Mouse (Mus musculus) limb, embryonic 10.5 days (tissue): Measurements from ENCODE around the gene Psmc4. TPM values are rescaled to one million over a fixed set of nuclear protein-coding genes. Genes with fewer than 3 reads are reported as not detected.
A peak's percentile ranks its signal among the peaks of the same experiment; 100 is the strongest.

Experiments
- DNase-seq: peaks from one replicate; pipeline ENCODE4 v3.0.0-alpha.2; 2017; ENCODE audit warnings: low spot score
- H3K27ac ChIP-seq: fragments of 300-500 bp; sonication (generic); 2 replicates; pipeline ENCODE4 v1.5.1; 2016; ENCODE audit warnings: mild to moderate bottlenecking
- H3K27me3 ChIP-seq: fragments of 300-500 bp; sonication (generic); 2 replicates; pipeline ENCODE4 v1.6.1; 2016; ENCODE audit warnings: low read depth, mild to moderate bottlenecking; ENCODE audit not compliant: poor library complexity, severe bottlenecking
- H3K36me3 ChIP-seq: fragments of 300-500 bp; sonication (generic); 2 replicates; pipeline ENCODE4 v1.6.1; 2016; ENCODE audit warnings: mild to moderate bottlenecking, moderate library complexity
- H3K4me1 ChIP-seq: fragments of 300-500 bp; sonication (generic); 2 replicates; pipeline ENCODE4 v1.6.1; 2016
- H3K4me3 ChIP-seq: fragments of 300-500 bp; sonication (generic); 2 replicates; pipeline ENCODE4 v1.5.1; 2016; ENCODE audit warnings: mild to moderate bottlenecking, moderate library complexity
- H3K9me3 ChIP-seq: fragments of 300-500 bp; sonication (generic); replicated peaks from 2 replicates; pipeline ENCODE4 v1.6.1; 2016; ENCODE audit warnings: mild to moderate bottlenecking
- WGBS: fragments of 180-500 bp; shearing (Covaris S2); methylation state at CpG from one replicate; pipeline ENCODE4 v1.1.7; 2016; 5-methylcytosine and 5-hydroxymethylcytosine counted together
- polyA plus RNA-seq: library from polyadenylated mRNA; unstranded; fragments of >200 nt; fragmentation: Nextera tagmentation; extraction: Ambion mirVana; gene quantifications from 2 replicates; pipeline ENCODE4 v1.2.1, GENCODE M21; 2016

Gene Psmc4
- polyA plus RNA-seq, 1 experiment from 2014 or later, result 438 TPM

DNA sequence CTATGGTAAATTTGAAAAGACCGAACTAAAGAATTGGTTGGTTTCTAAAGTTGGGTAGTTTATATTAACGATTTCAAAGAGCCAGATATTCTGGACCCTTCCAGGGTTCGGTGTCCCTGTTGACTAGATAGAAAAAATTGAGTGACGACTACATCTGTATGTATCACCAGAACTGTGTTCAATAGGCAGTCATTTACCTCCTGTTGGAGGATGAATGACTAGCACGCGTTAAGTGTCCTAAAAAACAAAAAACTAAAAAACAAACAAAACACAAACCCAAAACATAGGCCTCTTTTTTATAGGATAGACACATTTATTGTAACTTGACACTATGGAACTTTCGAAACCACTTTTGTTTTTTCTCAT, 35.5 kb downstream of the Psmc4 start:
- Histone ChIP-seq H3K27me3 (no peaks in the 10 kb centered on the region), H3K4me1 (peaks cover 11% of the 10 kb centered on the region), H3K4me3 (peak overlapping the region; percentile 82), H3K36me3 (peaks cover 26% of the 10 kb centered on the region), H3K27ac (peak overlapping the region; percentile 85), H3K9me3 (no peaks in the 10 kb centered on the region)
- no peak for DNase-seq
- 31% methylated on average over 7 of the region's 7 CpGs for WGBS

DNA sequence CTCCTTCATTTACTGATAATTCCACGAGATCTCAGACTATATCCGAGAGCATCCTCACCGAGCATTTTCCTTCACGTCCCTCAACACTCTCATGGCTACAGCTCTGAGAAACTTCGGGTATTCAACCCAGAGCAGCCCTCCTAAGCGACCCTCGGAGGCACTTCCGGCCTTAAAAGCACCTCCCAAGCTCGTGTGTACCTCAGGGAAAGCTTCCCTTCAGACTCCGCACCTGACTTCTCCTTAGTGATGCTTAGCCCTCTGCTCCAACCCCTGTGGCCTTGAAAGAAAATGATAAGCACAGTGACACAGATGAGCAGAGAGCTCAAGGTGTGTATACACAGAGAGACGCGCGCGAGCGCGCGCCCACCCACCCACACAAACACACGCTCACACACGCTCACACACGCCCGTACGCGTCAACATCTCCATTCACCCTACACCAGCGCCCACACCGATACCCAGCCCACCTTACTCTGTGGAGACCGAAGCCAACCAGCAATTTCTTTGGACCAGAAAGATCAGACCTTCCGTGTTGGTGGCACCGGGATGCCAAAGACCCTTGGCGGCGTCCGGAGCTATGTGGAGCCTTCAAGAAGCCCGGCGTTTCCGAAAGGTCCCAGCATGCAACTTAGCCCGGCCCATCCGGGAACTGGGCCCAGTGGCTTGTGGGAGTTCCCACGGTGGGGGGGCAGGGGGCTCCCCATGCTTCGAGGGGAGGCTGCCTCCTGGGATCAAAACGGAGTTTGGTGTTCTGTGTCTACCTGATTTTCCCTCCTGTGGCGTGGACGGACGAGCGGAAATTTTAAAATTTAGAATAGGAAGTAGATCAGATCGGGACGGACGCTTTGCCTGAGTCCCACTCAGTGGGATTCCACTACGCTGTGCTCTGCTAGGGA, 36.1 kb downstream of the Psmc4 start, which contains the start of gene Zfp850:
TSS of gene Zfp850 (minus strand) at position 567 of the 896 bp plus-strand sequence.
- Histone ChIP-seq H3K4me1 (peaks cover 11% of the 10 kb centered on the region), H3K36me3 (peaks cover 32% of the 10 kb centered on the region), H3K9me3 (no peaks in the 10 kb centered on the region), H3K27ac (peak within 1 kb of the TSS; percentile 85), H3K4me3 (peak within 1 kb of the TSS; percentile 82), H3K27me3 (no peaks in the 10 kb centered on the region)
- under 1% methylated on average over 47 of the region's 47 CpGs for WGBS
- DNase-seq, result peak; percentile 89

DNA sequence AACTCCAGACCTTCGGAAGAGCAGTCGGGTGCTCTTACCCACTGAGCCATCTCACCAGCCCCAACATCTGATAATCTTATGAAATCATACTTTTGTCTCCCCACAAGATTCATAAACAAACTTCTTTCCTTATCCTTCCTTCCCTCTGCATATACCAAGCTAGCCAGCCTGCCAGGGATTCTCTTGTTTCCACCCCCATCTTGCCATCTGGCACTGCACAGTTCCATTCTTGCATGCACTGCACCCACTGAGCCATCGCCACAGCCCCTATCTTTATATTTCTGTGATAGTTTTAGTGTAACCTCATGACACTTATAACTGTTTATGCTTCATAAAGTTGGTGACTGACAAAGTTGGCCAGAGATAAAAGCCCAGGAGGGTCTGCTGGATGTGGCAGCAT, 39.6 kb downstream of the Psmc4 start:
- Histone ChIP-seq H3K4me3 (no peak overlapping the region), H3K27me3 (no peaks in the 10 kb centered on the region), H3K36me3 (peaks cover 63% of the 10 kb centered on the region), H3K27ac (no peak overlapping the region), H3K4me1 (peaks cover 11% of the 10 kb centered on the region), H3K9me3 (no peaks in the 10 kb centered on the region)
- DNase-seq, result no peak
- 96% methylated on average over 3 of the region's 3 CpGs for WGBS

Other genes with a start within 250 kb of the Psmc4 start
- 1.7 and 1.9 TPM in 2 replicates for gene Zfp626, start 242.9 kb downstream of the Psmc4 start, polyA plus RNA-seq
- 8.6 and 11.0 TPM in 2 replicates for gene Zfp59, start 211.5 kb downstream of the Psmc4 start, polyA plus RNA-seq
- gene Zfp607a, start 192.6 kb downstream of the Psmc4 start, polyA plus RNA-seq, result 3.6 and 3.9 TPM in 2 replicates
- 6.7 and 12.8 TPM in 2 replicates for gene Zfp974, start 120.6 kb downstream of the Psmc4 start, polyA plus RNA-seq
- gene Zfp780b, start 70.9 kb downstream of the Psmc4 start, polyA plus RNA-seq, result 20.2 and 23.6 TPM in 2 replicates
- 8.1 and 8.6 TPM in 2 replicates for gene Zfp850, start 36.0 kb downstream of the Psmc4 start, polyA plus RNA-seq
- gene Fcgbp, start 21.1 kb upstream of the Psmc4 start, polyA plus RNA-seq, result 0.31 and 0.36 TPM in 2 replicates
- 0.01 TPM in 1 of 2 replicates, not detected in the other for gene 9530053A07Rik, start 79.4 kb upstream of the Psmc4 start, polyA plus RNA-seq
- 166 and 214 TPM in 2 replicates for gene Fbl, start 119.6 kb upstream of the Psmc4 start, polyA plus RNA-seq
- gene Dyrk1b, start 129.4 kb upstream of the Psmc4 start, polyA plus RNA-seq, result 13.4 and 21.0 TPM in 2 replicates
- gene Eid2, start 217.8 kb upstream of the Psmc4 start, polyA plus RNA-seq, result 2.9 and 3.9 TPM in 2 replicates
- gene Eid2b, start 227.6 kb upstream of the Psmc4 start, polyA plus RNA-seq, result 7.6 and 11.2 TPM in 2 replicates
- not detected in 2 replicates for gene Selenov, start 241.1 kb upstream of the Psmc4 start, polyA plus RNA-seq